Comparison of ENCODE assay signal across 34 mouse cellular contexts in genomic region chr1:40468805-40469204, GRCm38 (mm10). TPM values are rescaled to one million over a fixed set of nuclear protein-coding genes. Genes with fewer than 3 reads are reported as not detected.
DNase-seq lines count a peak whose midpoint lies in the region; ATAC-seq and TF ChIP-seq lines count a peak whose summit lies in the region.
"Had no signal": no experiment of that assay in that cellular context is flagged by ENCODE, and none has a peak within 500 bp of the region (broad histone marks: within the 10 kb centered on the region; RNA-seq: fewer than 3 reads in every experiment).

No protein-coding gene starts in this region.

- intact Hi-C loops in left cerebral cortex, postnatal 36 days (cut with DNase I) = no loop called here

- WGBS in lung, adult 2 months = 49% methylated on average over 2 of the region's 2 CpGs
- WGBS in lung, postnatal 0 days = 38% methylated on average over 2 of the region's 2 CpGs

- H3K27me3 ChIP-seq in lung, postnatal 0 days (replicated peaks; ENCODE audit: insufficient read depth, low read length) = no peaks in the 10 kb centered on the region
- H3K27me3 ChIP-seq: embryonic facial prominence, embryonic 13.5 days; forebrain, embryonic 12.5 days; forebrain, embryonic 15.5 days; heart, embryonic 15.5 days had no signal

- ATAC-seq in lung, postnatal 0 days = peak; percentile 81
- ATAC-seq: CD4-positive, CD25-positive, alpha-beta regulatory T cell, adult 4 months; forebrain, embryonic 15.5 days; hindbrain, postnatal 0 days had no signal

- peak; percentile 64 to 75 for DNase-seq in lung, adult 18-20 months
- DNase-seq in lung, adult 2 months = no peak
- peak; percentile 86 for DNase-seq in lung, postnatal 0 days (ENCODE audit: low spot score)
- DNase-seq in lung, postnatal 25 days (ENCODE audit: low spot score) = peak; percentile 65
- DNase-seq in skeletal muscle tissue, adult 2 months (ENCODE audit: low read depth, low spot score) = peak; percentile 27
- no peak for DNase-seq in kidney, adult 8-10 months
- no peak for DNase-seq in left cerebral cortex, postnatal 36 days (ENCODE audit: low spot score in 2 of 2)
- no peak for DNase-seq in spleen, postnatal 14 days (ENCODE audit: low spot score in 2 of 2)
- DNase-seq: adrenal gland, adult 2 months; adrenal gland, postnatal 14 days; cerebellum, adult 11-12 months; cerebellum, adult 8-10 months; cerebellum, postnatal 10 days; cerebellum, postnatal 36 days; embryo, embryonic 11 days; gastrocnemius, postnatal 25 days; heart, adult 18-20 months; heart, postnatal 14 days; heart, postnatal 4 days had no signal

- H3K9ac ChIP-seq in lung, postnatal 0 days (replicated peaks; ENCODE audit: low read depth) = no peak overlapping the region
- H3K9ac ChIP-seq: embryonic facial prominence, embryonic 13.5 days; forebrain, embryonic 12.5 days; forebrain, embryonic 15.5 days; heart, embryonic 12.5 days; heart, embryonic 15.5 days; hindbrain, embryonic 14.5 days had no signal

- H3K36me3 ChIP-seq in lung, postnatal 0 days (ENCODE audit: insufficient read depth, low read length) = no peaks in the 10 kb centered on the region
- H3K36me3 ChIP-seq: embryonic facial prominence, embryonic 10.5 days; embryonic facial prominence, embryonic 13.5 days; forebrain, embryonic 12.5 days; forebrain, embryonic 15.5 days; heart, embryonic 12.5 days; heart, embryonic 15.5 days had no signal

- no peak overlapping the region for H3K4me3 ChIP-seq in lung, adult 2 months (replicated peaks; ENCODE audit: extremely low read depth, low read depth, low read length)
- H3K4me3 ChIP-seq in lung, postnatal 0 days (ENCODE audit: low read depth, low read length) = no peak overlapping the region
- H3K4me3 ChIP-seq: embryonic facial prominence, embryonic 10.5 days; embryonic facial prominence, embryonic 13.5 days; erythroblast, embryonic 14.5 days; forebrain, embryonic 12.5 days; forebrain, embryonic 15.5 days; heart, embryonic 12.5 days; heart, embryonic 15.5 days had no signal

- TF ChIP-seq CTCF in lung, adult 2 months (IDR thresholded peaks at IDR 0.05; ENCODE audit: insufficient read depth, low read length) = no peak
- TF ChIP-seq CTCF in lung, postnatal 0 days (IDR thresholded peaks at IDR 0.05) = no peak

- peak overlapping the region; percentile 51 for H3K27ac ChIP-seq in lung, postnatal 0 days (ENCODE audit: low read length)
- H3K27ac ChIP-seq: embryonic facial prominence, embryonic 10.5 days; embryonic facial prominence, embryonic 13.5 days; forebrain, embryonic 12.5 days; forebrain, embryonic 15.5 days; heart, embryonic 15.5 days; hindbrain, embryonic 14.5 days; hindbrain, postnatal 0 days had no signal

- H3K4me1 ChIP-seq in lung, adult 2 months (ENCODE audit: control insufficient read depth, insufficient read depth, low read length) = no peaks in the 10 kb centered on the region; the same call in 1 of the 2 replicates
- no peaks in the 10 kb centered on the region for H3K4me1 ChIP-seq in lung, postnatal 0 days (ENCODE audit: insufficient read depth, low read depth, low read length)
- H3K4me1 ChIP-seq: embryonic facial prominence, embryonic 10.5 days; embryonic facial prominence, embryonic 13.5 days; forebrain, embryonic 12.5 days; forebrain, embryonic 15.5 days; heart, embryonic 15.5 days had no signal

- no peaks in the 10 kb centered on the region for H3K9me3 ChIP-seq in lung, postnatal 0 days (ENCODE audit: low read length)
- H3K9me3 ChIP-seq: embryonic facial prominence, embryonic 10.5 days; embryonic facial prominence, embryonic 13.5 days; forebrain, embryonic 12.5 days; forebrain, embryonic 15.5 days; heart, embryonic 12.5 days; heart, embryonic 15.5 days had no signal

- peak; percentile 94 for TF ChIP-seq EP300 in lung, postnatal 0 days (IDR thresholded peaks at IDR 0.05)

- no peak for TF ChIP-seq POLR2A in lung, adult 2 months (IDR thresholded peaks at IDR 0.05; ENCODE audit: borderline replicate concordance, extremely low read depth, low read depth, low read length)

- no peak overlapping the region for H3K4me2 ChIP-seq in lung, postnatal 0 days (replicated peaks; ENCODE audit: low read depth, low read length)
- H3K4me2 ChIP-seq: embryonic facial prominence, embryonic 13.5 days; forebrain, embryonic 12.5 days; forebrain, embryonic 15.5 days; heart, embryonic 12.5 days; heart, embryonic 15.5 days; hindbrain, embryonic 14.5 days had no signal

RNA-seq across cellular contexts. Expression of gene Il18r1, which starts 3.5 kb away (rescaled TPM):
- 17.5 and 41.1 TPM in 2 replicates for polyA plus RNA-seq in lung, adult 2 months (2012; rRNA removed)
- polyA plus RNA-seq in lung, postnatal 0 days (2015; fragmentation: Nextera tagmentation; extraction: Ambion mirVana) = 38.2 and 39.5 TPM in 2 replicates
- under 1 TPM in 1 of 2 experiments, not detected in 1; 0.09 TPM for total RNA-seq in left cerebral cortex, postnatal 36 days (2021)
- total RNA-seq: gastrocnemius, postnatal 25 days; hindbrain, postnatal 0 days had no signal
- polyA plus RNA-seq: C2C12; cortical plate, adult 2 months; embryonic facial prominence, embryonic 10.5 days; embryonic facial prominence, embryonic 13.5 days; erythroblast, embryonic 14.5 days; forebrain, embryonic 12.5 days; forebrain, embryonic 15.5 days; heart, embryonic 12.5 days; hindbrain, embryonic 11.5 days; hindbrain, embryonic 14.5 days; hindbrain, postnatal 0 days had no signal

RNA-seq across cellular contexts. Expression of gene Il1rl1, which starts 39.4 kb away (rescaled TPM):
- 0.92 and 1.1 TPM in 2 replicates for polyA plus RNA-seq in lung, adult 2 months (2012; rRNA removed)
- 0.39 and 0.44 TPM in 2 replicates for polyA plus RNA-seq in lung, postnatal 0 days (2015; fragmentation: Nextera tagmentation; extraction: Ambion mirVana)
- total RNA-seq in left cerebral cortex, postnatal 36 days (2021) = under 1 TPM; 0.35 to 0.48 TPM
- polyA plus RNA-seq: forebrain, embryonic 12.5 days; forebrain, embryonic 15.5 days had no signal

RNA-seq across cellular contexts. Expression of gene Il18rap, which starts 46.4 kb away (rescaled TPM):
- polyA plus RNA-seq in lung, adult 2 months (2012; rRNA removed) = 1.0 and 1.4 TPM in 2 replicates
- 0.67 and 0.76 TPM in 2 replicates for polyA plus RNA-seq in lung, postnatal 0 days (2015; fragmentation: Nextera tagmentation; extraction: Ambion mirVana)
- not detected for total RNA-seq in left cerebral cortex, postnatal 36 days (2021)
- total RNA-seq: adrenal gland, adult 2 months; gastrocnemius, adult 8-10 months; gastrocnemius, postnatal 25 days; hindbrain, postnatal 0 days; MEL had no signal
- polyA plus RNA-seq: adrenal gland, adult 2 months had no signal

Comparison
In these comparisons a context has a peak if more than half of its experiments do, and no peak if none do; other contexts are left out.
1. DNase-seq: peak in lung, adult 18-20 months (2 of 2), lung, postnatal 0 days (single experiment), lung, postnatal 25 days (single experiment) and skeletal muscle tissue, adult 2 months (single experiment); none in lung, adult 2 months (single experiment), kidney, adult 8-10 months (0 of 2), left cerebral cortex, postnatal 36 days (0 of 2) and spleen, postnatal 14 days (0 of 2).